Mouse (Mus musculus) B cell, adult 62 days (primary cell): ENCODE data around the gene Hlcs. TPM values are rescaled to one million over a fixed set of nuclear protein-coding genes. Genes with fewer than 3 reads are reported as not detected.

Experiments used
- total RNA-seq: library from RNA; stranded (reverse); gene quantifications from 4 replicates; pipeline ENCODE4 v1.2.4, GENCODE M21; 2023

Hlcs gene
- total RNA-seq = 45.4 to 57.2 TPM (median 51.3 TPM) in 4 replicates

GRCm38 (mm10) chr16:94313229-94314030, at the start of gene Hlcs:
TSS of gene Hlcs (minus strand) at chr16:94313571.

GRCm38 (mm10) chr16:94327781-94328711, 14.7 kb upstream of the Hlcs start, which contains the start of gene Ripply3:
TSS of gene Ripply3 (plus strand) at chr16:94328420.

DNA sequence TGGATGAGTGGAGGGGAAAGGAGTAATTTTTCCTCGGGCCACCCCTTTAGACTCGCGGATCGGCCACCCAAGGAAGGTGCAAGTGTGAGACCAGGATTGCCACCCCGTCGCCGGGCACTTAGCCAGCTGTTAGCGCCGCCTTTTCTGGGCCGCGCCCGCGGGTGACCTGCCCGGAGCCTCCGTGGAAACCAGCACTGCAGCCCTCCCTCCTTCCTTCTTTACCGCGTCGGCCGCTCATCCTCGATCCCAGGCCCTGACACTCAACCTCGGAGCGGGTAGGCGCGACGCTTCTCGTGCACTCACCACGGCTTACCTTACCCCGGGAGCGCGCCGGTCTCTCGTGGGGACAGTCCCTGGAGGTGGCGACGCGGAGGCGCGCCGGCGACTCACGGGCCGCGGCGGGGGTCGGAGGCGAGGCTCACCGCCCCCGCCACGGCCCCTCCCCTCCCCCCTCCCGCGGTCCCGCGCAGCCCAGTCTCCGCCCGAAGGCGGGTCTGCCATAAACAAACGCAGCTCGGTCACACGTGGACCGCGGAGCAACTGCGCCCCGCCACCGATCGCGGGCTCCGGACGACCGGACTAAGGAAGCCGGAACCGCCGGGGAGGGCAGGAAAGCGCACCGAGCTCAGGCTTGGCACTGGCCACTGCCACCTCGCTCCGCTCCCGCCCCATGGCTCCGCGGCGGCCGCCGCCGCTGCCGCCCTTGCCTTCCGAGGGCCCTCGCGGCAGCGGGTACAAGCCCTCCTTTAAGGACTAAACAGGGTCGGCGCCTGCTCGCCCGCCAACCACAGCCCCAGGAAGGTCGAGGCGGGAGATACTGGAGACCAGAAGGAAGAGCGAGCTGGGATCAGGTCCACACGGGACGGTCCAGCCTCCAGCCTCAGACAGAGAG, 228.4 kb downstream of the Hlcs start, which contains the start of gene Sim2:
Gene Sim2, plus strand, starts transcription at position 221 of the 892 bp plus-strand sequence.

Other genes starting within 250 kb of the Hlcs start
- not detected in 4 replicates for gene Sim2, start 228.6 kb downstream of the Hlcs start, total RNA-seq
- gene Ripply3, start 14.8 kb upstream of the Hlcs start, total RNA-seq = not detected in 4 replicates
- 66.1 to 82.6 TPM (median 75.6 TPM) in 4 replicates for gene Ttc3, start 57.0 kb upstream of the Hlcs start, total RNA-seq
- 24.7 to 32.1 TPM (median 28.9 TPM) in 4 replicates for gene Pigp, start 58.3 kb upstream of the Hlcs start, total RNA-seq
- 23.7 to 34.2 TPM (median 28.0 TPM) in 4 replicates for gene Vps26c, start 213.3 kb upstream of the Hlcs start, total RNA-seq